Mouse (Mus musculus) gonadal fat pad, adult 2 months (tissue): ENCODE measurements around the gene Shq1. TPM values are rescaled to one million over a fixed set of nuclear protein-coding genes. Genes with fewer than 3 reads are reported as not detected.

Source experiments
- DNase-seq: peaks from one replicate; pipeline ENCODE4 v3.0.0-alpha.2; 2012; ENCODE audit warnings: low read depth
- polyA plus RNA-seq: library from polyadenylated mRNA; depleted of rRNA; stranded (reverse); fragments of >200 nt; gene quantifications from 2 replicates; pipeline ENCODE4 v1.2.3, GENCODE M21; 2012; rRNA removed

Shq1 gene
- polyA plus RNA-seq, 1 experiment = 4.0 TPM

GRCm38 (mm10) chr6:100533364-100533763 is 137.6 kb downstream of the Shq1 start:
- no peak for DNase-seq

- no peak for DNase-seq
These were observed 138.6 kb downstream of the Shq1 start for GRCm38 (mm10) chr6:100532326-100532725.

GRCm38 (mm10) chr6:100529673-100530072 is 141.3 kb downstream of the Shq1 start:
- DNase-seq = no peak

GRCm38 (mm10) chr6:100528556-100528955 is 142.4 kb downstream of the Shq1 start:
- DNase-seq = no peak

- DNase-seq = no peak
These were observed 143.0 kb downstream of the Shq1 start for GRCm38 (mm10) chr6:100527972-100528371.

- DNase-seq = no peak
These were observed 143.8 kb downstream of the Shq1 start for GRCm38 (mm10) chr6:100527161-100527560.

- no peak for DNase-seq
These were observed 144.9 kb downstream of the Shq1 start for GRCm38 (mm10) chr6:100526066-100526465.

GRCm38 (mm10) chr6:100525496-100525895 is 145.5 kb downstream of the Shq1 start:
- DNase-seq = no peak

- no peak for DNase-seq
These were observed 148.5 kb downstream of the Shq1 start for GRCm38 (mm10) chr6:100522495-100522894.

- DNase-seq = no peak
These were observed 149.2 kb downstream of the Shq1 start for GRCm38 (mm10) chr6:100521615-100522398.

GRCm38 (mm10) chr6:100520558-100521099 is 150.3 kb downstream of the Shq1 start:
- no peak for DNase-seq

- no peak for DNase-seq
These were observed 151.1 kb downstream of the Shq1 start for GRCm38 (mm10) chr6:100519837-100520236.

Other genes with a start within 250 kb of the Shq1 start
- 2.0 and 2.6 TPM in 2 replicates for gene Gxylt2, start 33.6 kb upstream of the Shq1 start, polyA plus RNA-seq
- 19.2 and 23.3 TPM in 2 replicates for gene Ppp4r2, start 162.5 kb upstream of the Shq1 start, polyA plus RNA-seq